Mouse (Mus musculus) left cerebral cortex, postnatal 25 days (tissue): Measurements from ENCODE around the gene Cytip. TPM values are rescaled to one million over a fixed set of nuclear protein-coding genes. Genes with fewer than 3 reads are reported as not detected.
"Not testable (repeated sequence)": the region's sequence is repeated elsewhere in the genome, so short reads cannot be mapped to it uniquely, and the experiment has no call there.

Source experiments
- DNase-seq, 2 experiments: peaks; one replicate each; pipeline ENCODE4 v3.0.0; 2022; ENCODE audit warnings: low spot score in 2 of 2, mixed read lengths in 1 of 2
- intact Hi-C: fragments of 180-260 bp; cut with DNase I; formaldehyde crosslinking; loops from one replicate; pipeline ENCODE4 v1.15.1; 2025
- total RNA-seq, 2 experiments: library from RNA; stranded (reverse); gene quantifications; 2 replicates each; pipeline ENCODE4 v1.2.3; 2021

The Cytip gene
- total RNA-seq, 2 experiments from 2014 or later, result 0.07 TPM; not detected in 1

DNA sequence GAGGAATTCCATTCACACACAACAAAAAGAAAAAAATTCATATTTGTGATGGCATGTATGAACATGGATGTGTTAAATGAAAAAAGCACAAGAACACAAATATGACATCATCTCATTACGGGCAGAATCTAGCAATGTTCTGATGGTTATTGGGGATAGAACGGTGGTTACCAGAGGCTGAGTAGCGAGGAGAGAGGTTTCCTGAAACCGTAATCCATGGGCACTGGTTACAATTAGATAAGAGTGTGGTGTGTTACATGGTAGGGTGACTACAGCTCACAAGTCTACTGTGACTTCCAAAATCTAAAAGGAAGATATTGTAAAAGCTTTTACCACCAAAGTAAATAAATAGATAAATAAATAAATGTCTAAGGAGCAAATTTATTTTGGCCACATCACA is 58.8 kb downstream of the Cytip start:
- DNase-seq, result no peak
- intact Hi-C loops, result no loop called here

DNA sequence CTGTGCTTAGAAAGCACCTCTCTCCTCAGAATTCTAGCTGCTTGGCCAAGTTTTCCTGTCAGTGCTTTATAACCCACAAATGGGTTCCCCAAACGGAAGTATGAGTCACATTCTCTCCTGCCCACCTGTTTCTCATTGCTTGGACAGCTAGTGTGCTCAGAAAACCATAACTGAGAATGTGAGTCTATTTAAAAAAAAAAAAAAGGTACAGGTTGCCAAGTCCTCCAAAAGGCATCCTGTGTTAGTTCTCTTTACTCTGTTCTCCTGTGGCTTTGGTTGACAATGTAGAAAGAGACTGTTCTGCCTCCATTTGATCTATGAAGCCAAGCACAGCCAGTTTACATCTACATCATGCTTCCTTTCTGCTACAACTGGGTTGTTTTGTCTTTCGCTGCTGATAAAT is 60.3 kb downstream of the Cytip start:
- peak; percentile 17 to 84 for DNase-seq
- intact Hi-C loops, result no loop called here

DNA sequence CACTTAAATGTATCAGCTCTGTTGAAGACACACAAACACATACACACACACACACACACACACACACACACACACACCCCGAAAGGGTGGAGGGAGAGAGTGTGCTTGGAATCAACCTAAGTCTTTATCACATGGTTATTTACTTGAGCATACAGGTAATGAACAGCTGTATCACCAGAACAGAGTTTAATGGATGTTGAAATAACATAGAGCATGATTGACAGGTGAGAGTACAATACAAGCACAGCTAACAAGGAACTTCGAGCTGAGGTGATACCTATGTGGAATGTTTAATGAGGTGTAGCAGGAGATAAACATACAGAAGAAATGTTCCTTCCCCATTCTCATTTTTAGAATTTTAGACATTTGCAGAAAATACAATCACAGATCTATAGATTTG is 62.7 kb downstream of the Cytip start:
- intact Hi-C loops, result no loop called here
- no peak for DNase-seq

DNA sequence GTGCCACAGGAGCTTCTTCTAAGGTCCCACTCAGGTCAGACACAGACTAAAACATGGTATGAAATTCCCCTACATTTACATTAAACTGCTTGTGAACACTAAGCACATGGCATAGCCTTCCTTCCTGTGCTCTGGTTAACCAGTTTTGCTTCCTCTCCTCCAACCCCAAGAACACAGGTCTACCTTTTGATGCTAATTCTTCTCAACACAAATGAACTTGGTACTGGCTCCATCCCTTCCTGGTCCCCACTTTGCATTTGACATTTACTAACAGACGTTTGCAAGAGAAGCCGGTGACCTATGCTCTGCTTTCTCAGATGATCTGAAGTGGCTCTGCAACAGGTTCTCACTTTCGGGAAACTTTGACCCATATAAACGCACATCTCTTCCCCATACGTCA is 65.4 kb downstream of the Cytip start:
- intact Hi-C loops, result no loop called here
- no peak for DNase-seq

DNA sequence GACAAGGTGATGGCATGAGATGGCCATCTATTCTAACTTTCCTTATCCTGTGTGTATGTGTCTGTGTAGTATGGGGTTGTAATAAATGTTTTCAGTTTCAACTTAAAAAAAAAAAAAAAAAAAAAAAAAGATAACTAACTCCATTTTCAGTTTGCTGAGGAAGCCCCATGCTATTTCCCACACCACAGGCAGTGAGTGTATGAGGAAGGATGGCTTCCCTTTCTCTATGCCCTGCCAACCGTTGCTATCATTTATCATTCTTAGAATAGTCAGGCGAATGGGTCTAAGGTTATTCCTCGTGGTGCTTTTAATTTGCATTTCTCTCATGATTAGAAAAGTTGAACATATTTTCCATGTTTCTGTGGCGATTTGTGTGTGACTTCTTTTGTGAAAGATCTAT is 84.2 kb downstream of the Cytip start:
- no peak for DNase-seq
- intact Hi-C loops, result no loop called here

DNA sequence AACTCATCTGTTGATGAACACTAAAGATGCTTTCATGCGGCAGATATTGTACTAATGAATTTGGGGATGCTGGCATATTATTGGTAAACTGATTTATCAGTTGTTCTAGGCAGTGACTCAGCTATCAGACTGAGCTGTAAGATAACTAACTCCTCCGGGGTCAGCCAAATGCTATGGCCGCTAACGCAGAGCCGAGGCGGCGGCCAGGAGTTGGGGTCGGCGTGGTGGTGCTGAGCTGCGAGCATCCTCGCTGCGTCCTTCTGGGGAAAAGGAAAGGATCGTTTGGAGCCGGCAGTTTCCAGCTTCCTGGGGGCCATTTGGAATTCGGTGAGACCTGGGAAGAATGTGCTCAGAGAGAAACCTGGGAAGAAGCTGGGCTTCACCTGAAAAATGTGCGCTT is 87.4 kb downstream of the Cytip start:
- intact Hi-C loops, DNase-seq: not testable (repeated sequence)

DNA sequence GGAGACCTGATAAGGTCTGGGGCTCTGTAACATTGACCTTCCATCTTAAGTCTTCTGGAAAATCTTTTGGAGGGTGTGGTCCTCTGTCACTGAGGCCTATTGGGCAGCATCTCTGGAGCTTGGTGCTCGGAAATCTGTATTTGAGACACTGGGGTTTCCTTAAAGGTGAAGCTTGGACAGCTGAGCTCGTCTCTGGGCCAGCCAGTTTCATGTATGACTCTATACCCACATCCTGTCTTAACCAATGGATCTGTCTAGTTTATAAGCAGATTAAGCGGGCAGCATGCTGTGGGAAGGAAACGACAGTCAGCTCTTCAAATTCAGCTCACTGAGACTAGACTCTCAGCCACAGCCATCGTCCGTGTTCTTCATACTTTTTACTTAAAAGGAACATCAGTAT is 88.3 kb downstream of the Cytip start:
- DNase-seq, result no peak
- intact Hi-C loops, result no loop called here

DNA sequence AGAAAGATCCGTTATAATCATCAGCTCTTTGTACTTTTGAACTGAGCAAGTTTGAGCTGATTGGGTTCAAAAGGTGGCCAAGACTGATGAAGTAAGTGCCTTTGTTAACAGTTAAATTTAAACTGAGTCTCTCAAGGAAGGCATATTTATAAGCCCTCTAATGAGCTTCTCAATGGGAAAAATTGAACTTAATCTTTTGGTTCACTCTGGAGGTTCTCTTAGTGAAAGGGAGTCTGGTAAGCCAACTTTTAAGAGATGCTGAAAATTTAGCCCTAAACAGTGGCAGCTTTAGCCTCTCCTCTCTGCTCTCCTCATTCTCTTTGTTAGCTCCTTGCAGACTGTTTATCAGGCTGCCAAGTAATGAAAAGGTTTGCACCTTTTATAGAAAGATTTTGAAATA is 100.5 kb downstream of the Cytip start:
- intact Hi-C loops, result no loop called here
- DNase-seq, result no peak

DNA sequence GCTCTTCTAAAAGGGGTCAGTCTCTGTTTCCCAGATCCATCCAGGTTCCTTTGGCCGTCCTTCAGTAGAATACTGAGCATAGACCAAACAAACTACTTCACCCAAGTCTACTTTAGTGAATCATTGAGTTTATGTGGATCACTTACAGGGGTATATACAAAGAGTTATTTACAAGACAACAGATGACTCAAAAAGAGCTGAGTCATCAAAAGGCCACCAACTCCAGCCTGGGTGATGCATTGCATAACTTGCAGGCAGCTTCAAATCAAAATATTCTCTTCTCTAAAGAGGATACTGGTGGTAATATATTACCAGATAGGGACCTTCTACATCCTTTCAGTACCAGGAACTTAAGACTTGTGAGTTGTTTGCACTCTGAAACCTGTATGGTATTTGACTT is 108.9 kb downstream of the Cytip start:
- DNase-seq, result no peak
- intact Hi-C loops, result no loop called here

DNA sequence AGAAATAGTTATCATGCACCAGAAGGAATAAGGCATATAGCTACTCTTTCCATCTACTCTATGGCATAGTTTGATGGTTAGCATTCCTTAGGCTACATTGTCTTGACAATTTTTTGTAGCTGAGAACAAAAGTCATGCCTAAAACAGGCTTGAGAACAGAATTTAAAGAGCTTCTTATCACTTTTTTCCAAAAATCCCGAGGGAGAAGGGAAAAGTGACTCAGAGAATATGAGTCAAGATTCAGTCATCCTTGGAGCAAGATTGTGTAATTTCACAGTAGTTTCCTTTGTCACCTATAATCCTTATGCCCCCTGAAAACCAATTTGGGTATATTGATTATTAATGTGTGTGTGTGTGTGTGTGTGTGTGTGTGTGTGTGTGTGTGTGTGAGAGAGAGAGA is 115.5 kb downstream of the Cytip start:
- DNase-seq, result peak in 1 of 2 experiments; percentile 59
- intact Hi-C loops, result no loop called here

Other genes with a start within 250 kb of the Cytip start
- not detected for gene Galnt5, start 197.6 kb downstream of the Cytip start, total RNA-seq
- 10 to 100 TPM; 14.9 to 17.6 TPM for gene Ermn, start 142.7 kb downstream of the Cytip start, total RNA-seq
- gene Acvr1c, start 162.4 kb upstream of the Cytip start, total RNA-seq, result 10 to 100 TPM; 16.1 to 18.3 TPM